Mouse (Mus musculus) MEL (cell line): Measurements from ENCODE around the gene Polr2e.

ENCODE experiments used
- BHLHE40 ChIP-seq: IDR thresholded peaks from 2 replicates; pipeline ENCODE4 v1.6.1; 2012; ENCODE audit warnings: low read depth, mild to moderate bottlenecking, inconsistent platforms, low read length, improper control_type of control experiment, borderline replicate concordance
- CTCF ChIP-seq, 3 experiments: IDR thresholded peaks in 2 of 3; conservative IDR thresholded peaks in 1 of 3; 2 replicates each; pipeline ENCODE4 v1.5.1; 2011 to 2012; ENCODE audit warnings: low read length in 3 of 3, low read depth in 2 of 3, mild to moderate bottlenecking in 2 of 3, improper control_type of control experiment in 1 of 3, inconsistent platforms in 1 of 3, mixed read lengths in 1 of 3, moderate library complexity in 1 of 3; ENCODE audit not compliant: control insufficient read depth in 1 of 3, insufficient read depth in 1 of 3, poor library complexity in 1 of 3, severe bottlenecking in 1 of 3
- E2F4 ChIP-seq: IDR thresholded peaks from 2 replicates; pipeline ENCODE4 v1.6.1; 2011; ENCODE audit warnings: low read depth, low read length, improper control_type of control experiment, borderline replicate concordance
- EP300 ChIP-seq, 2 experiments: IDR thresholded peaks; 2 replicates each; pipeline ENCODE4 v1.6.1; 2011; ENCODE audit warnings: improper control_type of control experiment in 2 of 2, low read length in 2 of 2, low read depth in 1 of 2, mild to moderate bottlenecking in 1 of 2
- MAX ChIP-seq: IDR thresholded peaks from 2 replicates; pipeline ENCODE4 v1.6.1; 2011; ENCODE audit warnings: low read length, improper control_type of control experiment
- POLR2A ChIP-seq, 2 experiments: IDR thresholded peaks; 2 replicates each; pipeline ENCODE4 v1.6.1; 2011 to 2012; ENCODE audit warnings: low read length in 2 of 2, mild to moderate bottlenecking in 2 of 2, control low read depth in 1 of 2, improper control_type of control experiment in 1 of 2, low read depth in 1 of 2, moderate library complexity in 1 of 2; ENCODE audit not compliant: control insufficient read depth in 1 of 2, insufficient read depth in 1 of 2, poor library complexity in 1 of 2
- TCF12 ChIP-seq: IDR thresholded peaks from 2 replicates; pipeline ENCODE4 v1.6.1; 2014; ENCODE audit warnings: low read depth, mild to moderate bottlenecking, inconsistent platforms, low read length, improper control_type of control experiment, moderate library complexity

DNA sequence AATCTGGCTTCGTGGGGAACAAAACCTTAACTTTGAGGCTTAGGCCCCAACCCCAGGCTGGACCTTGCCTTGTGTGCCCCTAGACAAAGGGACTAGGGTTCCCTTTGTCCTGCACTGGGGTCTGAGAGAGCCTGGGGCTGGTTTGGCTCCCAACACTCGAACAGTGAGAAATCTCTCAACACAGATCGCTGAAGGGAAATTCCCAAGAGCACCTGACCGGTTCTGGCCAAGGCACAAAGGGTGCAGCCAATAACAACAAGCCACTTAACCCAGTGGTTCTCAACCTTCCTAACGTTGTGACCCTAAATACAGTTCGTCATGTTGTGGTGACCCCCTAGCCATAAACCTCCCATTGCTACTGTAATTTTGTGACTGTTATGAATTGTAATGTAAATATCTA, 10.6 kb upstream of the Polr2e start:
- TF ChIP-seq CTCF (IDR thresholded peaks at IDR 0.05 in 2 of 3, conservative IDR thresholded peaks at IDR 0.05 in 1 of 3; ENCODE audit: control insufficient read depth in 1 of 3, insufficient read depth in 1 of 3, low read depth in 2 of 3, low read length in 3 of 3, poor library complexity in 1 of 3, severe bottlenecking in 1 of 3) (no peak), BHLHE40 (no peak), POLR2A (IDR thresholded peaks at IDR 0.05; ENCODE audit: control insufficient read depth in 1 of 2, insufficient read depth in 1 of 2, low read depth in 1 of 2, low read length in 2 of 2, poor library complexity in 1 of 2) (no peak), EP300 (IDR thresholded peaks at IDR 0.05; ENCODE audit: low read depth in 1 of 2, low read length in 2 of 2) (no peak), MAX (no peak), TCF12 (no peak), E2F4 (no peak)
